Mouse (Mus musculus): ENCODE data around the gene Vmn2r8. TPM values are rescaled to one million over a fixed set of nuclear protein-coding genes. Genes with fewer than 3 reads are reported as not detected.
"Not testable (repeated sequence)": the region's sequence is repeated elsewhere in the genome, so short reads cannot be mapped to it uniquely, and the experiment has no call there.

Gene Vmn2r8
- not detected for total RNA-seq (2021)

DNA sequence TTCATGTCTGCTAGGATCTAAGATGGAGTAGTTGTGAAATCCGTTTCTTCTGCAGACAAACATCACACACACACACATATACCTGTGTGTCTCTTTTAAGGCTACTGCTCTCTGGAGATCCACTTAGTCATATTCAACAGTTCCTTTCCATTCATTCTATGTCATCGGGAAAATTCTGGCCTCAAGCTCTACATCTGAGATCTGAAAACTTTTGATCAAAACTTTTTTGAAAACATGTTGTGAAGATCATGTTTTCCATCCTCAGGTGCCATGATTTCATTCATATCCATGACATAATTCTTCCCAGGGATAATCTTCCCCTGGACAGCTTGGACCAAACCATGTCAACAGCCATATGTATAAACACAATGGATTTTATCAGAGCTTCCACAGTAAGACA lies at the start of gene Vmn2r8:
Vmn2r8 (minus strand) TSS at position 101 of the 400 bp plus-strand sequence.
- DNase-seq (ENCODE audit: low spot score); intact Hi-C loops (cut with DNase I): not testable (repeated sequence)

DNA sequence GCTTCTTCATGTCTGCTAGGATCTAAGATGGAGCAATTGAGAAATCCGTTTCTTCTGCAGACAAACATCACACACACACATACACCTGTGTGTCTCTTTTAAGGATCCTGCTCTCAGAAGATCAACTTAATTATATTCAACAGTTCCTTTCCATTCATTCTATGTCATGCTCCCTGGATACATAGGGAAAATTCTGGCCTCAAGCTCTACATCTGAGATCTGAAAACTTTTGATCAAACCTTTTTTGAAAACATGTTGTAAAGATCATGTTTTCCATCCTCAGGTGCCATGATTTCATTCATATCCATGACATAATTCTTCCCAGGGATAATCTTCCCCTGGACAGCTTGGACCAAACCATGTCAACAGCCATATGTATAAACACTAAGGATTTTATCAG lies 43.9 kb upstream of the Vmn2r8 start, which contains the start of gene Vmn2r9:
Vmn2r9 (minus strand) TSS at position 101 of the 400 bp plus-strand sequence.
- intact Hi-C loops (cut with DNase I) = loop anchor here (10.0 kb wide), 1 partner anchor 232 kb away; no protein-coding TSS in a partner anchor
- not testable (repeated sequence) for DNase-seq (ENCODE audit: low spot score)

DNA sequence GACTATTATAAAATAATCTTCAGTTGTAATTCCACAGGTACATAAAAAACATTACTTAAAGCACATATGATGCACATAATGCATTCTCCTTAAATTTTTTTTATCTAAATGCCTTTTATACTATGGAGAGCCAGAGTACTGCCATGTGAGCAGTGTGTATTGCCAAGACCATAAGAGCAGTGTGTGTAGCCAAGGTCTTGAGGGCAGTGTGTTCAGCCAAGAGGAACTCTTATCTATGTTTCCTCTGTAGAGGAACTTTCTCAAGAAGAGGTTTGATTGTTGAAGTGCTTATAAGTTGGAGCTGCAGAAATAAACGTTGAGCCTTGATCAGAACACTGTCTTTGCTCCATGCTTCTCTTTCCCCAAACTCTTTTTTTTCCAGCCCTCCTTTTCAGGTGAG lies 40.8 kb upstream of the Vmn2r8 start:
- DNase-seq (ENCODE audit: low spot score) = no peak
- intact Hi-C loops (cut with DNase I) = no loop called here

DNA sequence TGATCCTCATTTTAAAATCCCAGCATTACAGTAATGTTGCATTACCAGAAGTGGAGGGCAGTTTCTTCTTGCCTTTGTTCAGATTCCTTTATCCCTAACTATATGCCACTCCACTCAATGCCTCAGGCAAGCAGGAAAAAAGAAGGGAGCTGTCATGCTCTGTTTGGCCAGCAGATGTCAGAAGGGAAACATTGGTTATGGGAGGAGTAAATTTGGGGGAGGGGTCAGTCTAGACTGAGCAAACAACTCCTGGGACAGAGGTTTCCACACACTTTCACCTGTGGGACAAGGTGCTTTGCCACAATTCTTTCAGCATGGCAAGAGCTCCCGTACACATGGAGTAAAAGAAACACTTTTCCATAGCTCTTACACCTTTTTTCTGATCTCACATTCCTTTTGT lies 27.5 kb upstream of the Vmn2r8 start:
- DNase-seq (ENCODE audit: low spot score) = no peak
- intact Hi-C loops (cut with DNase I) = no loop called here

DNA sequence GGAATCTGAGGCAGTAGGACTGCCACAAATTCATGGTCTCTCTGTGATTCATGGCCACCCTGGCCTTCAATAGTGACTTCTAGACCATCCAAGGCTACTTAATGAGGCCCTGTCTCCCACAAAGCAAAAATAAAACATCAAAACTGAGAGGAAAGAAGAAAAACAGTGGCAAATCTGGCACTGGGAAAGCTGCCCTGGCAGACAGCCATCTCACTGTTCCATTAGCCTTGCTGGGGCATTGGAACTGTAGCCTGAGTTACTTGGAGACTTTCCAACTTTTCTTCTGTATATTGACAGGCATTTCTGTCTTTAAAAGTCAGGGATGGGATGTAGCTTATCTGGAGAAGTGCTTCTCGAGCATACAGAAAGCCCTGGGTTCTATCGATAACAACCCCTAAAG lies 14.6 kb upstream of the Vmn2r8 start:
- intact Hi-C loops (cut with DNase I) = no loop called here
- no peak for DNase-seq (ENCODE audit: low spot score)

DNA sequence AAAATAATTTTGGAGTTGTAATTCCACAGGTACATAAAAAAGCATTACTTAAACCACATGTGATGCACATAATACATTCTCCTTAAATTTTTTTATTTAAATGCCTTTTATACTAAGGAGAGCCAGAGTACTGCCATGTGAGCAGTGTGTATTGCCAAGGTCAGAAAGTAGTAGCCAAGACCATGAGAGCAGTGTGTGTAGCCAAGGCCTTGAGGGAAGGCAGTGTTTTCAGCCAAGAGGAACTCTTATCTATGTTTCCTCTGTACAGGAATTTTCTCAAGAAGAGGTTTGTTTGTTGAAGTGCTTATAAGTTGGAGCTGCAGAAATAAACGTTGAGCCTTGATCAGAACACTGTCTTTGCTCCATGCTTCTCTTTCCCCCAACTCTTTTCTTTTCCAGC lies 5.0 kb downstream of the Vmn2r8 start:
- intact Hi-C loops (cut with DNase I) = no loop called here
- DNase-seq (ENCODE audit: low spot score) = no peak

DNA sequence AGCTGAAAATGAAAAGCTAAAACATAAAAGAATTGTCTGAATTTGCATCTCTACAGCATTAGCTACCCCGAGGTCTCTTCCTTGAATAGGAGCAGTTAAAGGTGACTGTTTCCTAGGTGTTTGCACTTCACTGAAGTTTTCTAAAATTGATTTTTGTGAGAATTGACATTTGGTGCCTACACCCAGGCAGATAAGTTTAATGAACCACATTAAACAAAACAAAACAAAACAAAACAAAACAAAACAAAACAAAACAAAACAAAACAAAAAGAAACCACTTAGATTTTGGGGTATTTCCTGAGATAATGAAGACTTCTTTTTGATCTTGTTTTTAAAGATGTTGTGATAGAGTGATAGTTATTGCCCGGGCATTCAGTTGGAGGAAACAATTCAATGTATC lies 13.4 kb downstream of the Vmn2r8 start, which contains the start of gene Tmed11:
Tmed11 (minus strand) TSS at position 101 of the 400 bp plus-strand sequence.
- intact Hi-C loops (cut with DNase I); DNase-seq (ENCODE audit: low spot score): not testable (repeated sequence)

DNA sequence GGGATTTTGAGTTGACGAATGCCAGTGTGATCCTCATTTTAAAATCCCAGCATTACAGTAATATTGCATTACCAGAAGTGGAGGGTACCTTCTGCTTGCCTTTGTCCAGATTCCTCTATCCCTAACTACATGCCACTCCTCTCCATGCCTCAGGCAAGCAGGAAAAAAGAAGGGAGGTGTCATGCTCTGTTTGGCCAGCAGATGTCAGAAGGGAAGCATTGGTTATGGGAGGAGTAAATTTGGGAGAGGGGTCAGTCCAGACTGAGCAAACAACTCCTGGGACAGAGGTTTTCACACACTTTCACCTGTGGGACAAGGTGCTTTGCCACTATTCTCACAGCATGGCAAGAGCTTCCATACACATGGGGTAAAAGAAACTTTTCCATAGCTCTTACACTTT lies 18.3 kb downstream of the Vmn2r8 start:
- DNase-seq (ENCODE audit: low spot score); intact Hi-C loops (cut with DNase I): not testable (repeated sequence)

DNA sequence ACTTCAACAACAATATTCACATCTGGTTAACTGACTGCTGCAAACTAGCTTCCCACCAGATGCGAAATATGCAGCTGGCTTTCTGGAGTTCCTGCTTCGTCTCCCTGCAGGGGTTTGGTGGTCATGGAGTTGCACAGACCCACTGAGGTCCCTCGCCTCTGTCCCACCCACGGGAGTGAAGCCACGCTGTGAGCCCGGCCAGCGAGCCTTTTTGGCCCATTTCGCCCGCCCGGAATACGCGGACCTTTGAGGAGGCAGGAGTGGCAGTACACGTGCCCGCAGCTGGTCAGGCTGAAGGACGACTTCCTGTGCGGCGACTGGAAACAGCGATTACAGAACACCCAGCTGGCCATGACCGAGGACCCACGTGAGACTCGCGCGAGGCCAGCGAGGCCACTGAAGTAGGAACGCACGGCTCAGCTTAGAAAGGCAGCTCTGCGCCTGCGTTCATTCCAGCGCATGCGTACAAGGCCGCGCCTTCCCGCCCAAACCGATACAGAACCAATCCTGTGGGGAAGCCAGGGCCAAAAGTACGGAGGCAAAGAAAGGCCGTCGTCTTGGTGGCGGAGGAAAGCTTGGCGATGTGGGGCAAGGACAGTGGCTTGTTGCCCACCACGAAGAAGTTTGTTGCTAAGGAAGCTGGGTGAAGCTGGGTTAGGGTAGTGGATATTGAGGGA lies 33.9 kb downstream of the Vmn2r8 start, which contains the start of gene Rnf212:
Rnf212 (minus strand) TSS at position 353 of the 677 bp plus-strand sequence.
- intact Hi-C loops (cut with DNase I) = no loop called here
- no peak for DNase-seq (ENCODE audit: low spot score)

DNA sequence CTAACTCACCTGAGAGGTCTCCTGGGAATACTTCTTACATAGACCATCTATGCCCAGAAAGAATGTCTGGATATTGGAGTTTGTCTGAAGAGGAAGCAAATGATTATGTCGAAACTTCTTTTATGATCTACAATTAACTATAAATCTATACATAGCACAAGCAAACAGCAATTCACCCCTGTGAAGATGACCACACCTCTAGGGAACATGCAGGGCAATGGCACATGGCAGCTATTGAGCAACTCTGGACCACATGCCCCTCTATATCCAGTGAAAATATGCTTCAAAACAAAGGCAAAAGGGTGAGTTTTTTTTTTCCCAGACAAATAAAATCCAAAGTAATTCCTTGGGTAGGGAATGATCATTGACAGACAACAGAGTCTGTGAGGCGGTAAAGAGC lies 48.6 kb downstream of the Vmn2r8 start:
- intact Hi-C loops (cut with DNase I) = no loop called here
- no peak for DNase-seq (ENCODE audit: low spot score)

DNA sequence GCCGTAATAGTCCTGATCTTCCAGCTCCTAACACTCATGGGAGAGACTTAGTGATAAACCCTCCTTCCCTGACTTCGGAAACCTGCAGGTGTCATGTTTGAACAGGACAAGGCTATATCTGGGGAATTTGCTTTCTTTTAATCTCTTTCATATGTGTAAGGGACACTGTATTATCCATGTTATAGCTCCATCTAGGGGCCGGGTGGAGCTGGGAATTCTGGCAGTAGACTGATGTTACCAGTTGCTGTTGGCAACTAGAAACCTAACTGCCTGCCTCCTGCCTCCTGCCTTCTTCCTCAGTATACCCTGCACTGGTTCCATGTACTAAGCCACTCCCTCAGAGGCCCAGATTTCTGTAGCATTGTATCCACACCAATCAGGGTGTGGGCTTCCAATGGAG lies 50.3 kb downstream of the Vmn2r8 start:
- intact Hi-C loops (cut with DNase I) = no loop called here
- DNase-seq (ENCODE audit: low spot score) = no peak

DNA sequence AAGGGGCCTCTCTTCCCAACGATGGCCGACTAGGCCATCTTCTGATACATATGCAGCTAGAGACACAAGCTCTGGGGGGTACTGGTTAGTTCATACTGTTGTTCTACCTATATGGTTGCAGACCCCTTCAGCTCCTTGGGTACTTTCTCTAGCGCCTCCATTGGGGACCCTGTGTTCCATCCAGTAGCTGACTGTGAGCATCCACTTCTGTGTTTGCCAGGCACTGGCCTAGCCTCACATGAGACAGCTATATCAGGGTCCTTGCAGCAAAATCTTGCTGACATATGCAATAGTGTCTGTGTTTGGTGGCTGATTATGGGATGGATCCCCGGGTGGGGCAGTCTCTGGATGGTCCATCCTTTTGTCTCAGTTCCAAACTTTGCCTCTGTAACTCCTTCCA lies 57.4 kb downstream of the Vmn2r8 start:
- DNase-seq (ENCODE audit: low spot score); intact Hi-C loops (cut with DNase I): not testable (repeated sequence)

DNA sequence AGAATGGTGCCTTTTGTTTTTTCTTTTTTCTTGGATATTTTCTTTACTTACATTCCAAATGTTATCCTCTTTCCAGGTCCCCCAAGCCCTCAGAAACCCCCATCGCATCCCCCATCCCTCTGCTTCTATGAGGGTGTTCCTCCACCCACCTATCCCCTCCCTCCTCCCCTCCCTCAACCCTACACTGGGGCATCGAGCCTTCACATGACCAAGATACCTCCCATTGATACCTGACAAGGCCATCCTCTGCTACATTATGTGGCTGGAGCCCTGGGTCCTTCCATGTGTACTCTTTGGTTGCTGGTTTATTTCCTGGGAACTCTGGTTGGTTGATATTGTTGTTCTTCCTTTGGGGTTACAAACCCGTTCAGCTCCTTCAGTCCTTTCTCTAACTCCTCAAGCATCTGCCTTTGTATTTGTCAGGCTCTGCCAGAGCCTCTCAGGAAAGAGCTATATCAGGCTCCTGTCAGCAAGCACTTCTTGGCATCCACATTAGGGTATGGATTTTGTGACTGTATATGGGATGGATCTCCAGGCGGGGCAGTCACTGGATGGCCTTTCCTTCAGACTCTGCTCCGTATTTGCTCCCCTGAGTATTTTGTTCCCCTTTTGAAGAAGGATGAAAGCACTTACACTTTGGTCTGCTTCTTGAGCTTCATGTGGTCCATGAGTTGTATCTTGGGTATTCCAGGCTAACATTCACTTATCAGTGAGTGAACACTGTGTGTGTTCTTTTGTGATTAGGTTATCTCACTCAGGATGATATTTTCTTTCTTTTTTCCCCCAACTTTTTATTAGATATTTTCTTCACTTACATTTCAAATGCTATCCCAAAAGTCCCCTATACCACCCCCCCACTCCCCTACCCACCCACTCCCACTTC lies 58.1 kb downstream of the Vmn2r8 start:
- no peak for DNase-seq (ENCODE audit: low spot score)
- intact Hi-C loops (cut with DNase I) = no loop called here

DNA sequence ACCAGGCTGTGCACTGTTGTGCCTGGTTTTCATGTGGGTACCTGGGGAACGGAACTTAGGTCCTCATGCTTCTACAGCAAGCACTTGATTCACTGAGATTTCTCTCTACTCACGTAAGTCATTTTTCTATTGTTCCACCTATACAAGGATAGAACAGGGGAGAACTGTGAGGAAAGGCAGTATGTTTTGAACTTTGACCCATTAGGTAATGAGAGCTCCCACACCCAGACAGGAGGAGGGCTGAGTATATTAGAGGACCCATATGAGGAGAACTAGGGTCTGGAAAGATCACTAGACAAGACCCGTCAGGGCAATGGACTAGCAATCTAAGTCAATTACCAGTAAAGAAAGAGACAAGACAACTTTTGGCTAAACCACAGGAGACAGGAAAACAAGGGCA lies 64.0 kb downstream of the Vmn2r8 start:
- intact Hi-C loops (cut with DNase I) = no loop called here

DNA sequence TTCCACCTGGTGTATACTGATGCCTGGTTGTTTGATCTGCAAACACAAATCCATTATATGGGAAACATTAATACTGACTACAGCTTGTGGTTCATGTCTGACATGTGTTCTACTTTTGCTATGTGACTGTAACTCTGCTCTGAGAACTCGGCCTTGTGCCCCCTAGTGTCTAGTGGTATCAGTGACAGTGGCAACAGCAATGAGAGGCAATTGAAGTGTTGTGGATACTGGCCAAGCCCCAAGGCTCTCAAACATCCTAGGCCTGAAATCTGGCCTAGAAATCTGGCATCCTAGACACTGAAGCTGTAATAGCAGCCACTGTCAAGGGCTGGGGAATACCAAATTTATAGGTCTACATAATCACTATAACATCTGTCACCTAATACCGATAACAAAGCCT lies 64.8 kb downstream of the Vmn2r8 start:
- intact Hi-C loops (cut with DNase I) = no loop called here
- no peak for DNase-seq (ENCODE audit: low spot score)

More for the DNA sequence above, 64.0 kb downstream of the Vmn2r8 start:
- no peak for DNase-seq (ENCODE audit: low spot score)

DNA sequence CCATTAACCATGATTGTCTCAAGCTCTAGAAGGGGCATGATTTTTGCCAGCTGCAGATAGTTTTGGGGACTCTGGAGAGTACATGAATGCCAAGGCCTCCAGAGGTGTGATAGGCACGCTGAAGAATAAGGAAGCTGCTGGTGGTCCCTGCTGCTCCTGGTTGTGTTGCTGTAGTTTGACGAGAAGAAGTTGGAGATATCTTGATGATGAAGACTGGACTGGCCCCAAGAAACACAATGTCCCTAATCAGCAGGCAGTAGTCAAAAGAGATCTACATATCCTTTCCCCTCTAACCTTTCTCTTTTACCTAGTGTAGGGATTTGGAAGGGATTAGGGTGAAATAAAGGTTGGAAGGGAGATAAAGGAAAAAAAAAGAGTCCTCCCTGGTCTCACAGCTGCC lies 66.1 kb downstream of the Vmn2r8 start:
- DNase-seq (ENCODE audit: low spot score) = no peak
- intact Hi-C loops (cut with DNase I) = no loop called here

DNA sequence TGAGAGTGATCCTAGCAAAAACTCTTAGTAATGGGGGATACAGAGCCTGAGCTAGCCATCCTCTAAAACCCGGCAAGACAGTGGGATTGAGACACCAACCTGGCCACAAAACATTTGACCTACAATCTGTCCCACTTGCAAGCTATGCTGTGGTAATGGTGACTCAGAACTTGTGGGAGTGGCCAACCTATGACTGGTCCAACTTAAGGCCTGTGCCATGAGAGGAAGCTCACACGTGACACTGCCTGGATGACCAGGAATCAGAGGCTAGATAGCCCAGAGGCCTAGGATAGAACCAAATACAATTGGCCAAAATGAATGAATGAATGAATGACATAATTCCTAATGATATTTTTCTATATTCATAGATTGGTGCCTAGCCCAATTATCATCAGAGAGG lies 66.8 kb downstream of the Vmn2r8 start:
- DNase-seq (ENCODE audit: low spot score) = no peak
- intact Hi-C loops (cut with DNase I) = no loop called here

Data from heart, postnatal 25 days (tissue).